Mouse (Mus musculus): ENCODE results near the gene Hsd17b12. TPM values are rescaled to one million over a fixed set of nuclear protein-coding genes. Genes with fewer than 3 reads are reported as not detected.

Hsd17b12 gene
- total RNA-seq, 4 experiments from 2014 or later, result 17.5 to 19.1 (median 18.4) TPM

DNA sequence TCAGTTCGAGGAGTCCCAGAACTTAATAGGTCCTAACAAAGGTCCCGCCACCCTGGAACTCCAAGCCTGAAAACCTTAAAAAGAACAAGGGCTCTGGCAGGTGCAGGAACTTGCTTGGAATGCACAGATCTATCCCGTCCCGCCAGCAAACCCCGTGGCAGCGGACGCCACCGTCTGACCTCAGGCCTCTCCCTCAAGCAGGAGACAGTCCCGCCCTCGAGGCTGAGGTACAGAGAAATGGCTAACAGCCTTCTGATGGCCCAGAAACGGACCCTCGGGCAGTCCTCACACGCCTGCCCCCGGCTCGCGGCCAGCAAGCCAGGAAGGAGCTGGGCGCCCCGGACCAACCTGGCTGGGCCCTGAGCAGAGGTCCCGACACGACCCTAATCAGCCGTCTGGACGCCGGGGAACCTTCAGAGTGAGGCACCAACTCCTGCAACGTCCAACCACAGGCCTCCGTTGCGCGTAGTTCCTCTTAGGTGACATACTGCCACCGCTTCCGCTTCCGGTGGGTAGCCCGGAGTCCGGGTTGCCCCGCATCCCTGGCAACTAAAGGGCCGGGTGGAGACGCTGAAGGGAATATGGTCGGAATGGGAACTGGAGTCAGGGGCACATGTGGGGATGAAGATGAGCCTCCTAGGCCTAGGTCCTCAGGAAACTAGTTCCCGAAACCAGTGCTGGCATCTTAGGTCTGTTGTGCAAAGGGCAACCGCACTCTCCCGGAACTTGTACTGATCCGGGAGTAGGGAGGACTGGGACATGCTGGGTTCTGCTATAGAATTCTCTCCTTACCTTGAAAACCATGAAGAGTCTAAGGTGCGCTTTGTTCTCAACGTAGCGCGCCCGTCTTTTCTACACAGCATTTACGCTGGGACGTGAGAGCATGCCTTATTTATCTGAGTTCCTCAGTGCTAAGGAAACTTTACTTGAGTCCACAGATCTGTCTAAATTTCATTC, 147.2 kb downstream of the Hsd17b12 start, which contains the start of gene Alkbh3:
TSS of gene Alkbh3 (minus strand) at position 473 of the 957 bp plus-strand sequence.
- DNase-seq (ENCODE audit: low spot score), result peak; percentile 90

GRCm38 (mm10) chr2:94002331-94002730, 155.4 kb downstream of the Hsd17b12 start:
- DNase-seq (ENCODE audit: low spot score), result peak; percentile 86

DNA sequence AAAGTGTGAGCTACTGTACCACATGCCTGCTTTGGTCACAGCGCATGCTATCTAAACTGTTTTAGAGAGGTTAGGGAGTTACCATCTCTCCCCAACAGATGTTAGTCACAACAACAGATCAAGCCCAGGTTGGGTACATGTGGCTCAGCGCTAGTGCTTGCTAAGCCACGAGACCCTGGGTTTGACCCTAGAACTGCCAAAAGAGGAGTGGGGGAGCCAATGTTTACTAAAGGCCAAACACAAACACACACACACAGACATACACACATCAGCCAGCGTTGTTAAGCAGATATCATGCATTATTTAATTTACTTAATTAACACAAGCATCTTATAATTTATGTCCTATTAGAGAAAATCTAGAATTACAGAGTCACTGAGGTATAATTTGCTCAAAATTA, 155.8 kb downstream of the Hsd17b12 start:
- DNase-seq (ENCODE audit: low spot score), result no peak

- DNase-seq (ENCODE audit: low spot score), result no peak
Observed at GRCm38 (mm10) chr2:94001411-94001810, 156.4 kb downstream of the Hsd17b12 start.

- no peak for DNase-seq (ENCODE audit: low spot score)
Observed at GRCm38 (mm10) chr2:93996254-93996653, 161.5 kb downstream of the Hsd17b12 start, which contains the start of gene Gm27027. Gene Gm27027, minus strand, starts transcription at chr2:93996354.

DNA sequence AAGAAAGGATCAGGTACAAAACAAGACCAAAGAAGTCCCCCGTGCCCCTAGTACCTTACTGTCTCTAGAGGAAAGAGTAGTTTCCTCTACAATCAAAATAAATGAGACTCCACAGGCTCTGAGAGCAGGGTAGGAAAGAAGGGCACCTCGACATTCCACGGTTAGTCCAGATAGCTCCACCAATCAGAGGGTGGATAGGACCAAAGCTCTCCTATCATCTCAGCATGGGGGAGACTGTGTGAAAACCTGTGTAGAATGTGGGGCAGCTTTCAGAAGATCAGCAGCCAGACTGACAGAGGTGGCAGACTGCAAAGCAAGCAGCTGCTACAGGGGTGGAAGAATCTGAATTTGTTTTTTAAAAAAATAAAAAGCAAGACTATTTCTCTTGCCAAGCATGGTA, 165.0 kb downstream of the Hsd17b12 start:
- DNase-seq (ENCODE audit: low spot score), result no peak

DNA sequence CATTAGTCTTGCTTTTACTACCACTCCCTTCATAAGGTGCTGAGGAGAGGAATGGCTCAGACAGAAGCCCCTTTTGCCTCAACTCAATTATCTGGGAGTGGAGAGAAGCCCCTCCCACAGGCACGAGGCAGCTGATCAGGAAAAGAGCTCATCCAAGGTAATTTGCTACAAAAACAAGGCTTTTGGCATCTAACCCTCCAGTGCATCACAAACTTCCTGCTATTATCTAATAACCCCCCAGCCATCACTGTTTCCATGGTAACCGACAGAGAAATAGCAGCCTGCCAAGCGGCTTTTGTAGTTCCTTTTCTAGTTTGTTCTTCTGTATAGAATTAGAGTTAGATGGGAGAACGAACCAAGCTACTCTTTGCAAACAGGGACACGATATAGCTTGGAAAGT, 165.5 kb downstream of the Hsd17b12 start:
- DNase-seq (ENCODE audit: low spot score), result peak; percentile 33

GRCm38 (mm10) chr2:93991336-93991735, 166.4 kb downstream of the Hsd17b12 start:
- DNase-seq (ENCODE audit: low spot score), result no peak

- DNase-seq (ENCODE audit: low spot score), result no peak
Observed at GRCm38 (mm10) chr2:93988440-93988839, 169.3 kb downstream of the Hsd17b12 start.

Small RNA genes within 50 kb of the gene (microRNA-seq; reads per million reads assigned to microRNA genes)
- gene Gm23630, result not detected

Other genes with a start within 250 kb of the Hsd17b12 start
- 10 to 100 TPM in 1 of 4 experiments, 1 to 10 TPM in 3; 6.9 to 10.7 (median 8.7) TPM for gene Gm13889, start 200.8 kb downstream of the Hsd17b12 start, total RNA-seq (2022)
- gene Gm27027, start 161.6 kb downstream of the Hsd17b12 start, total RNA-seq (2022), result not detected
- gene Alkbh3, start 147.2 kb downstream of the Hsd17b12 start, total RNA-seq (2022), result 10 to 100 TPM; 50.2 to 61.7 (median 59.9) TPM
- gene Ttc17, start 248.7 kb upstream of the Hsd17b12 start, total RNA-seq (2022), result 10 to 100 TPM; 30.0 to 38.2 (median 35.3) TPM